Mouse (Mus musculus) small intestine, adult 2 months (tissue): ENCODE results near the gene Vps8.

Source experiments
- CTCF ChIP-seq: fragments of 200-500 bp; IDR thresholded peaks from 2 replicates; pipeline ENCODE4 v1.5.1; 2012; ENCODE audit warnings: low read depth, mild to moderate bottlenecking, control low read depth, inconsistent platforms, low read length, moderate library complexity, mixed read lengths; ENCODE audit not compliant: insufficient replicate concordance, insufficient read length; ENCODE audit errors: extremely low read depth
- POLR2A ChIP-seq: fragments of 200-500 bp; IDR thresholded peaks from 2 replicates; pipeline ENCODE4 v1.6.1; 2012; ENCODE audit warnings: low read depth, mild to moderate bottlenecking, control low read depth, inconsistent platforms, low read length, moderate library complexity

DNA sequence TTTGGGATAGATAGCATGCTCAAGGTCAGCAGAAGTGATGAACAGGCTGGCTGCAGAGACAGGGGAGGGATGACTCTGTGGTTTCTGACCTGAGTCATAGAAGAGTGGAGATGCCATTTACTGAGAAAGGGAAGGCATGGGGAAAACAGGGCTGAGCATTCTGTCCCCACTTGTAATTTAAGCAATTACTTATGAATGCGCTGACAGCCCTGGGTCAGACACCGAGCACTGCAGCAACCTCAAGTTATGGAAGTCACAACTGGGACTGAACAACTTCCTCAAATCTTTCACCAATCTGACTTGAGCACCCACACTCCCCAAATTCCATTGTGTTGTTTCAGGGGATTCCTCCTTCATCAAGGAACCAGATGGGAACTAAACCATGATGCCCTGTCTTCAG lies 19.5 kb upstream of the Vps8 start:
- TF ChIP-seq CTCF (no peak), POLR2A (no peak)
